Mouse (Mus musculus): ENCODE measurements at regions not wholly inside any gene's neighbourhood (a gene's known extent, or its start where the extent isn't known, plus 50 kb on each side); places are given as distances from the start of the nearest gene placed in this dataset.

DNA sequence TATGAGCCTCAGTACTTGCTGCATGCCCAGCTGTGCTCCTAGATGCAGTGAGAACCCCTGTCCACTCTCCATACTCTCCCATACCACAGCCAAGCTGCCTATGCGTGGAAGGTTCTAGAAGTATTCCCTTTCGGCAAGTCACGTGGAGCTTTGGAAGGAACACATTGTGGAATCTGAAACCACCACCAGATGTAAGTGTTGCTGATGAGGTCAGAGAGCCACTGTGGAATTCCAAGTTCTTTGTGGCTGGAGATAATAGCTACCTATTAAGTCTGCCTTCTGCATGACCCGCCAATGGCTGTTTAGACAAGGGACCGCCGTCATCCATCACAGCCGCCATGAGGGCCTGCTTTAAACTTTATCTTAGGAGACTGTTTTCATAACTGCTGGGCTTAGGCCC is 84.7 kb upstream of the Errfi1 start:
- DNase-seq (ENCODE audit: low read depth, low spot score): no peak

DNA sequence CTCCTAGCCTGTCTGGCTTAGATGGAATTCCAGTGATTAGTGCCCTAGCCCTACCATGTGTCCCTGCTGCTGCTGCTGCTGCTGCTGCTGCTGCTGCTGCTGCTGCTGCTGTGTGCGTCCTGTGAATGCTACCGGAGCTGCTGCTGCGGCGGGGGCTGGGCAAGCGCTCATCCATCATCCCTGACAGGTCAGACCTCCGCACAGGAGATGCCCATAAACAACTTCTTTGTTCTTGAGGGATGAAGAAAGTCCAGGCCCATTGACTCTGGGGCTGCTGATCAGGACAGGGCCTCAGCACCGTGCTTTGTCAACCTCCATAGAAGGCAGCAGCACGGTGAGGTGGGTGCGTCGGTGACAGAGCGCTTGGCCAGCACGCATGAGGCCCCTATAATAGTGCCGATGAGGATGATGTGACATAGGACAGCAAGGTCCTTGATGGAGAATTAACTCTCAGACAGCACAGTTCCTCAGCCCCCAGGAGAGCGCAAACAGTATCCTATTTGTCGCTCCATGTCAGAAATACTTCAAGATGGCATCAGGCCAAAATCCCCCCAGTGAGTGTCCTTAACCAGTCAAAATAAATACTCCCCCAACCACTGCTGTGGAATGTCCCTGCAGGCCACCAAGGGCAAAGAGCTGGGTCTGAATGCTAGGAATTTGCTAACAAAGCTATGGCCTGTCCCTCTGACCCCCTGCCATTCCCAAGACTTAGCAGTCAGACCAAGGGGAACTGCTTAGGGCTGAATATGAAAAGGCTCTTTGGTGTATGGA is 95.1 kb upstream of the Errfi1 start:
- DNase-seq (ENCODE audit: low read depth, low spot score): peak; percentile 52

DNA sequence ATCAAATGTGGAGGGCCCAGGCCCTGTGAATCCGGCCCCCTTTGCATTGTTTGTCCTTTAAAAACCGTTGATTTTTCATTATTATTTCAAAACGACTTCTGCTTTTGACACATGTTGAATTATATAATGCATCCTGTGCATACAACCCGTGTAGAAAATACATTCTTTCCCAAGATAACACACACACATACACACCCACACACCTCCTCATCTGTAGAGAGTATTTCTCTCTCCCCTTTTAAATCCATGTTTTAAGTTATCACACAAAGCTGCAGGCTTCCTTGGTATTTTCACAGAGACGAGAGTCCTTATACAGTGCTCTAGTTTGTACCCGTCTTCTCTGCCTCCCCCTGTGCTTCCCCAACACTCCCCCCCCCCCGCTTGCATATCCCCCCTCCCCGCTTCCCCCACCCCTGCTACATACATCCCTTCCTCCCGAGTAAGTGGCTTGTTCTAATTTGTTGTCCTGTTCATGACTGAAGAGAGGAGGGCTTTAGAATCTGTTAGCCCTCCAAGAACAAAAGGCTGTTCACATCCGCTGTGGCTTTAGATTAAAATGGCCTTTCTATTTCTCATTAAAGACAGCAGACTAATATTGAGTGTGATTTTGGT is 95.8 kb upstream of the Errfi1 start:
- no peak for DNase-seq (ENCODE audit: low read depth, low spot score)

DNA sequence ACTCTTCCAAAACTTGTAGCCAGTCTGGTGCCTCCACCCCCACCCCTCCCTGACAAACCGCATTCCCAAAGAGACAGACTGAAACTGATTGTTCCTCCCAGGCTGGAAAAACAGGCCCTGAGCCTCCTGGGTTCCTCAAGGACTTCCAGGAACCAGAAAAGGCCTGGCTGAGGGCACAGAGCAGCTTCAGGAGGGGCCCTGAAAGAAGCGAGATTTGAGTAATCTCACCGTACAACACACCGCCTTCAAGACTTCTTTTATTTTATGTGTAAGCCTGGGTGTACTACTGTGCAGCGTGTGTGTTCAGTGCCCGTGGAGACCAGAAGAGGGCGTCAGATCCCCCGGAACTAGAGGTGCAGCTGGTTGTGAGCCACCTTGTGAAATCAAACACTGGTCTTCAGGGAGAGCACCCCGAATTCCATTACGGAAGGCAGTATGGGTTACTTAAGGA is 96.4 kb upstream of the Errfi1 start:
- peak; percentile 74 for DNase-seq (ENCODE audit: low read depth, low spot score)

DNA sequence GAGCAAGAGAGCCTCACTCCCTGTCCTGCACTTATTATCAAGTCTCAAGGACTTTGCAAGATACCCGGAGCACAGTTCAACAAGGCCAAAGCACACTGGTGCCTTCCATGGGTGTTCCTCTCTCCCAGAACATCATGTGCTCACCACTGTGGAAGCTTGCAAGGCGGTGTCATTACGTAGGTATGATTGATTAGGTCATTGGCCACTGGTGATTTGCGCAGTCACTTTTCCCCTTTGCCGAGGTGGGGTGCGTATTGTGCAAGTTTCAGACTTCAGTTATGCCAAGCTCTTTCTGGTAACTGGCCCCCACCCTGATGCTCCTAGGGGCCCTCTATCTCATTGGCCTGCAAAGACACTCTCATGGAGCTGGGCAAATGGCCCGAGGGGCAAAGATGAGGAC is 98.3 kb upstream of the Errfi1 start:
- no peak for DNase-seq (ENCODE audit: low read depth, low spot score)

DNA sequence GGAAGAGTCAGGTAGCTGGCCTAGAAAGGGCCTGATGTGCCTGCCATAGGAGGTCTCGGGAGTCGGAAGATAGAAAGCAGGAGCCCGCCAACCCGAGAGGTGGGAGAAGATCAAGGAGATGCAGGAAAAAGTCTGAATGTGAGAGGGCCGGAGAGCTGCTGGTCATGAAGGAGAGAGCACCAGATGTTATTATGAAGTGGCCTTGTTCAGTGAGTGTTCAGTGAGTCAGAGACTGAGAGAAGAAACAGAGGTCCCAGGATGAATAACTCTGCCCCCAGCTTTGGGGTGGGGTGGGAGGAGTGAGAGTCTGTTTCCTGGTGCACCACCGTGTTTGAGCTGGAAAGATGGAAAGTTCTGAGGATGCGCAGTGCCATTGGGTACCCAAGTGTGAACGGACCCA is 100.2 kb upstream of the Slc45a1 start:
- no peak for DNase-seq (ENCODE audit: low read depth, low spot score)

DNA sequence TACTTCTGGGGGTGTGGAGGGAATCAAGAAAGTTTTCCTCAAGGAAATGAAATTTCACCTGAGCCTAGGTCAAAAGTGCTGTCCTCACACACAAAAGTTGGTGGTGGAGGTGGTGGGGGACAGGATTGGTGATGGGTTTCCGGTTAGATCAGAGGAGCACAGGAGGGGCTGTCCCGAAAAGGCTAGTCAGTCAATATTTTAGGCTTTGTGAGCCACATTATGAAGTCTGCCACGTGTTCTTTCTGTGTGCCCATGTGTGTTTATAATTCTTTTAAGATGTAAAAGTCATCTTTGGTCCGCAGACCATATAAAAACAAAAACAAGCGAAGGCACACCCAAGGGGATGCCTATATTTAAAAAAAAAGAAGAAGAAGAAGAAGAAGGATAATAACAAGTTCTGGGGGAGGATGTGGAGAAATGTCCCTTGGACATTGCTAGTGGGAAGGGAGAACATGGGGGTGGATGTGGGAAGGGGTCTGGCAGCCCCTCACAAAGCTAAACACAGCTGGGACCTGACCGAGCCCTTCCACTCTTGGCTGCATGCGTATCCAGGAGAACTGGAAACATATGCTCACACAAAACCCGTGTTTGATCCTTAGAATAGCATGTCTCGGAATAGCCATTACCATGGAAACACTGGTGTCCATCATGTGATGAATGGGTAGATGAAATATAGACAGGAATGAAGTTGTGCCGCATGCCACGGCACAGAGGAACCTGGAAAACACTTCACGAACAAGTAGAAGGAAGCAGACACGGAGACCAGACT is 98.7 kb upstream of the Slc45a1 start:
- no peak for DNase-seq (ENCODE audit: low read depth, low spot score)

GRCm38 (mm10) chr4:150749066-150749465 is 97.1 kb upstream of the Slc45a1 start:
- DNase-seq (ENCODE audit: low read depth, low spot score): no peak

DNA sequence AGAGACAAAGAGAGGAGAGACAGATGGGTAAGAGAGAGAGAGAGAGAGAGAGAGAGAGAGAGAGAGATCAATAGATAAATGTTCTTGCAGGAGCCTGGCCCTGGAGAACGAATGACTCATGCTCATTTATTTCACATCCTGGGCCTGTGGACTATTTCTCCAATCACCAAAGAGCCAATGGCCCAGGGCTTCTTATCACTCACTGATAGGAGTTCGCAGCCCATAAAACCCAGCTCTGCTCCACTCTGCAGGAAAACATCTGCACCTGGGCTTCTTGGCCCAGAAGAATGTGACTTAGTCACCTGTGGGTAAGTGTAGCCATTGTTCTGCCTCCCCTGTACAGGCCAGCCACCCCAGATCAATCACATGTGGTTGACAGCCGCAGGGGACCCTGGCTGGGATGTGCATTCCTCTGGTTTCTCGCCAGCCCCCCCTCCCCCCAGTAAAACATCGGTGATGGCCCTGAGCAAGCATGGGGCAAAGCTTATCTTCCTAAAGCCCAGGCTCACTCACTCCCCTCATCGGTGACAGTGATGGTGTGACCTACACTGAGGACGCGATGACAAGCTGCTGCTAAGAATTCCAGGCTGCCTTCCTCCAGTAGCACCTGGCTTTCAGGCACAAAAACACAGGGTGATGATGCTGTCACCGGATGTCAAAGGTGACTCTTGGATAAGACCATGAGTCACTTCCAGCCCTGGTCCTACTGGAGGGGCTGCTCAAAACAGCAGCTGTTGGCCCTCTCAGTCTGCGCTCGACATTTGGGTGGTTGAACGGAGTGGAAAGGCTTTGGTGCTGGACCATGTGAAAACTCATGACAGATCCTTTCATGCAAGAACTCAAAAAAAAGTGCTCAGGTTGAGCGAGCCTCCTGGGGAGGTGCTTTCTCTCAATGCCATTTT is 96.4 kb upstream of the Slc45a1 start:
- no peak for DNase-seq (ENCODE audit: low read depth, low spot score)

DNA sequence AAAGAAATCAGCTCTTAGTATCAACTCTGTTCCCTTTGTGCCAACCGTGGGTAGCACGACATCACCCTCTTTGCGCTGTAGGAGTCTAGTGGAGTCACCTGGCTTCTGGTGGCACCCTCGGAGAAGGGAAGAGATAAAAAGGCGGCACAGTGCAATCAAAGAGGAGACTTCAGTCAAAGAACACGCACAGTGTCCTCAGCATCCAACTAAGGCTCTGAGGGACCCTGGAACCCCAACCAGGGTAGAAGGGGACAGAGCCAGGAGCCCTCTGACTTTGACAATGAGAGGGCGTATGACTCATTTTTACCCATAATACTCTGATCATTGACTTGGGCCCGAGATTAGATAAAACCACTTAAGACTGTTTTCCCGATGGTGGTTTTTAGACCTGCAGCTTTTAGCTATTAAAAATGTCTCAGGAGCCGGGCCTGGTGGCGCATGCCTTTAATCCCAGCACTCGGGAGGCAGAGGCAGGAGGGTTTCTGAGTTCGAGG is 94.5 kb upstream of the Slc45a1 start:
- DNase-seq (ENCODE audit: low read depth, low spot score): no peak

- peak; percentile 54 for DNase-seq (ENCODE audit: low read depth, low spot score)
These were observed 93.8 kb upstream of the Slc45a1 start for GRCm38 (mm10) chr4:150745529-150746429.

GRCm38 (mm10) chr4:150743508-150743907 is 91.5 kb upstream of the Slc45a1 start:
- peak; percentile 41 for DNase-seq (ENCODE audit: low read depth, low spot score)

GRCm38 (mm10) chr4:150743103-150743502 is 91.1 kb upstream of the Slc45a1 start:
- peak; percentile 90 for DNase-seq (ENCODE audit: low read depth, low spot score)

- no peak for DNase-seq (ENCODE audit: low read depth, low spot score)
These were observed 89.8 kb upstream of the Slc45a1 start for GRCm38 (mm10) chr4:150741810-150742209.

DNA sequence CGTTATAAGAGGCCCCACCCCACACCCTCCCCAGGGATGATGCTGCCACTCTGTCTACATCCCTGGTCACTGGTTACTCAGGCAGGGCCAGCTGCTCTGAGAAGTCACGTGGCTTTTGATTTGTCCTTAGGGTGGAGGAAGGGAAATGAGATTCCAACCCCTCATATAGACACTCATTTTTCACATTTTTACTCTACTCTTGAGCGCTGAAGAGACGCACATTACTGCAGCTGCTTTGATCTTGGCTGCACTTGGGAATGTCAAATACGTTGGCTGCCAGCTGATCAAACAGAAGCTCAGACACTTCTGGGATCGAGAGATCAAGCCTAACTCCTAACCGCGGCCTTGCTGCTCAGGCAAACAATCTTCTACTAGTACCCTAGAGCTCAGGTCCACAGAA is 88.2 kb upstream of the Slc45a1 start:
- no peak for DNase-seq (ENCODE audit: low read depth, low spot score)

GRCm38 (mm10) chr4:150738736-150739135 is 86.8 kb upstream of the Slc45a1 start:
- DNase-seq (ENCODE audit: low read depth, low spot score): no peak

- DNase-seq (ENCODE audit: low read depth, low spot score): no peak
These were observed 78.3 kb upstream of the Slc45a1 start for GRCm38 (mm10) chr4:150730061-150730812.

DNA sequence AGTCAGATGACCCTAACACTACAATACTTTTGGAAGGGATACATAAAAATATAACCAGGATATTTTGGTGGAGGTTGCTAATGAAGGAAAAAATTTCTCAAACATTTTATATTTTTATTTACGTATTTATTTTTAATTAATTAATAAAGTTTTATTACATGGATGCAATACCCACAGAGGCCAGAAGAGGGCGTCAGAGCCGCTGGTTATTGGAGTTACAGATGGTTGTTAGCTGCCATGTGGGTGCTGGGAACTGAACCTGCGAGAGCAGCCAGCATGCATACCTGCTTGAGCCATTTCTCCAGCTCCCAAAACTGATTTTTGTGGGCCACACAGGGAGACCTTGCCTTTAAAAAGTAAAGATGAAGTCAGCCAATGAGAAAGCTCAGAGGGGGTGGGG is 74.6 kb upstream of the Slc45a1 start:
- no peak for DNase-seq (ENCODE audit: low read depth, low spot score)

DNA sequence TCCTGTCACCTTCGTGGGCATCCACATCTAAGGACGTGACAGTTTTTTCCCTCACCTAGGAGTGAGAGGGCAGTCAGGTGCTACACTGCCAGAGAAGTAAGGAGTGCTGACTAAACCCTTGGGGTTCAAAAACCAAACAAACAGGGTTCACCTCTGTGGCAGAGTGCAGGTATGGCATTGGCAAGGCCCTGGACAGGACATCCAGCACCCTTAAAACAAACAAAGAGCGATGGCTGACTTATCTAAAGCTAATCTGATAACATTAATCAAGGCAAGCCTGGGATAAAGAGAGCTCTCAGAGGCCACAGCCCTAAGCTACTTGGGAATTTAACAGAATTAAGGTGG is 74.1 kb upstream of the Slc45a1 start:
- no peak for DNase-seq (ENCODE audit: low read depth, low spot score)

Data from ZHBTc4 (cell line).